Mouse (Mus musculus): ENCODE measurements around the gene Gm13101. TPM values are rescaled to one million over a fixed set of nuclear protein-coding genes. Genes with fewer than 3 reads are reported as not detected.

Gm13101 gene
- polyA plus RNA-seq, 1 experiment from 2014 or later, result not detected

Other genes starting within 250 kb of the Gm13101 start
- not detected in 2 replicates for gene Gm13078, start 247.5 kb downstream of the Gm13101 start, polyA plus RNA-seq (2015; fragmentation: Nextera tagmentation; extraction: Ambion mirVana)
- not detected in 2 replicates for gene Gm13023, start 177.6 kb downstream of the Gm13101 start, polyA plus RNA-seq (2015; fragmentation: Nextera tagmentation; extraction: Ambion mirVana)
- gene Gm13084, start 150.9 kb downstream of the Gm13101 start, polyA plus RNA-seq (2015; fragmentation: Nextera tagmentation; extraction: Ambion mirVana), result not detected in 2 replicates
- gene Gm13103, start 120.5 kb downstream of the Gm13101 start, polyA plus RNA-seq (2015; fragmentation: Nextera tagmentation; extraction: Ambion mirVana), result not detected in 2 replicates
- gene Pramef6, start 66.6 kb downstream of the Gm13101 start, polyA plus RNA-seq (2015; fragmentation: Nextera tagmentation; extraction: Ambion mirVana), result not detected in 2 replicates
- not detected in 2 replicates for gene Pramef25, start 15.9 kb downstream of the Gm13101 start, polyA plus RNA-seq (2015; fragmentation: Nextera tagmentation; extraction: Ambion mirVana)
- not detected in 2 replicates for gene Pramef17, start 27.4 kb upstream of the Gm13101 start, polyA plus RNA-seq (2015; fragmentation: Nextera tagmentation; extraction: Ambion mirVana)
- not detected in 2 replicates for gene Pramel4, start 92.2 kb upstream of the Gm13101 start, polyA plus RNA-seq (2015; fragmentation: Nextera tagmentation; extraction: Ambion mirVana)
- gene Gm13102, start 139.5 kb upstream of the Gm13101 start, polyA plus RNA-seq (2015; fragmentation: Nextera tagmentation; extraction: Ambion mirVana), result not detected in 2 replicates
- gene Oog3, start 195.7 kb upstream of the Gm13101 start, polyA plus RNA-seq (2015; fragmentation: Nextera tagmentation; extraction: Ambion mirVana), result not detected in 2 replicates
- gene Oog2, start 223.8 kb upstream of the Gm13101 start, polyA plus RNA-seq (2015; fragmentation: Nextera tagmentation; extraction: Ambion mirVana), result not detected in 2 replicates
- gene C87977, start 246.4 kb upstream of the Gm13101 start, polyA plus RNA-seq (2015; fragmentation: Nextera tagmentation; extraction: Ambion mirVana), result not detected in 2 replicates